Mouse (Mus musculus) lung, embryonic 14.5 days (tissue): ENCODE results near the gene BC029722. TPM values are rescaled to one million over a fixed set of nuclear protein-coding genes. Genes with fewer than 3 reads are reported as not detected.

Experiments
- ATAC-seq: fragments of 200-750 bp; cut with Nextera tagmentation; 2 replicates; pipeline ENCODE4 v1.8.0; 2017; ENCODE audit warnings: mild to moderate bottlenecking, moderate TSS enrichment, moderate library complexity; ENCODE audit not compliant: insufficient read depth
- DNase-seq: peaks from one replicate; pipeline ENCODE4 v3.0.0-alpha.2; 2015
- H3K27ac ChIP-seq: fragments of 300-500 bp; sonication (generic); 2 replicates; pipeline ENCODE4 v1.5.1; 2014; ENCODE audit warnings: low read depth, mild to moderate bottlenecking, moderate library complexity
- H3K27me3 ChIP-seq: fragments of 300-500 bp; sonication (generic); 2 replicates; pipeline ENCODE4 v1.6.1; 2014; ENCODE audit warnings: low read length, control low read depth; ENCODE audit not compliant: insufficient read depth
- H3K36me3 ChIP-seq: fragments of 300-500 bp; sonication (generic); 2 replicates; pipeline ENCODE4 v1.6.1; 2014; ENCODE audit warnings: control low read depth; ENCODE audit not compliant: insufficient read depth
- H3K4me1 ChIP-seq: fragments of 300-500 bp; sonication (generic); 2 replicates; pipeline ENCODE4 v1.6.1; 2014; ENCODE audit warnings: antibody characterized with exemption, control low read depth; ENCODE audit not compliant: insufficient read depth
- H3K4me2 ChIP-seq: fragments of 300-500 bp; sonication (generic); 2 replicates; pipeline ENCODE4 v1.6.1; 2014; ENCODE audit warnings: mild to moderate bottlenecking
- H3K4me3 ChIP-seq: fragments of 300-500 bp; sonication (generic); 2 replicates; pipeline ENCODE4 v1.5.1; 2014; ENCODE audit warnings: low read depth, low read length
- H3K9ac ChIP-seq: fragments of 300-500 bp; sonication (generic); 2 replicates; pipeline ENCODE4 v1.6.1; 2014
- H3K9me3 ChIP-seq: fragments of 300-500 bp; sonication (generic); 2 replicates; pipeline ENCODE4 v1.6.1; 2016; ENCODE audit warnings: low read depth, low read length, control low read depth
- CTCF ChIP-seq: IDR thresholded peaks from 2 replicates; pipeline ENCODE4 v1.5.1; 2016; ENCODE audit warnings: antibody characterized with exemption, low read depth
- WGBS: fragments of 180-500 bp; shearing (Covaris S2); extraction: QIAGEN DNeasy Blood & Tissue Kit; methylation state at CpG from one replicate; pipeline ENCODE4 v1.1.7; 2014; 5-methylcytosine and 5-hydroxymethylcytosine counted together
- polyA plus RNA-seq: library from polyadenylated mRNA; unstranded; fragments of >200 nt; fragmentation: Nextera tagmentation; extraction: Ambion mirVana; gene quantifications from 2 replicates; pipeline ENCODE4 v1.2.1, GENCODE M21; 2014

The BC029722 gene
- polyA plus RNA-seq, result 8.9 and 9.2 TPM in 2 replicates

- TF ChIP-seq CTCF, result no peak
- peak within 1 kb of the TSS; percentile 83 for H3K9ac ChIP-seq
- peak within 1 kb of the TSS; percentile 81 for H3K4me2 ChIP-seq
- H3K27me3 ChIP-seq, result no peaks in the 10 kb centered on the region
- peak within 1 kb of the TSS; percentile 80 for H3K4me3 ChIP-seq
- peaks cover 45% of the 10 kb centered on the region for H3K36me3 ChIP-seq
- DNase-seq (no peak), ATAC-seq (no peak)
- no peaks in the 10 kb centered on the region for H3K4me1 ChIP-seq
- H3K9me3 ChIP-seq, result no peaks in the 10 kb centered on the region
- H3K27ac ChIP-seq, result peak within 1 kb of the TSS; percentile 84
Observed at GRCm38 (mm10) chr2:155819392-155819448, at the start of gene BC029722. BC029722 (minus strand) TSS chr2:155819426.

GRCm38 (mm10) chr2:155868320-155868719, 49.1 kb upstream of the BC029722 start:
- WGBS, result 94% methylated on average over 8 of the region's 8 CpGs
- peaks cover 10% of the 10 kb centered on the region for H3K4me1 ChIP-seq
- TF ChIP-seq CTCF, result no peak

GRCm38 (mm10) chr2:155863301-155863867, 44.2 kb upstream of the BC029722 start:
- no peaks in the 10 kb centered on the region for H3K9me3 ChIP-seq
- no peak for TF ChIP-seq CTCF
- no peak overlapping the region for H3K9ac ChIP-seq

More at GRCm38 (mm10) chr2:155868320-155868719, 49.1 kb upstream of the BC029722 start:
- Histone ChIP-seq H3K27ac (no peak overlapping the region), H3K4me2 (no peak overlapping the region), H3K9ac (no peak overlapping the region), H3K27me3 (no peaks in the 10 kb centered on the region), H3K4me3 (no peak overlapping the region), H3K36me3 (peaks cover 17% of the 10 kb centered on the region; the same call in 1 of the 2 replicates), H3K9me3 (no peaks in the 10 kb centered on the region)
- DNase-seq (no peak), ATAC-seq (no peak)

GRCm38 (mm10) chr2:155862573-155863300, 43.5 kb upstream of the BC029722 start:
- Histone ChIP-seq H3K27ac (no peak overlapping the region), H3K36me3 (0 out of 2 replicates have a peak, but pooled peaks cover under 1% of the 10 kb centered on the region), H3K27me3 (no peaks in the 10 kb centered on the region), H3K4me1 (no peaks in the 10 kb centered on the region), H3K9me3 (no peaks in the 10 kb centered on the region), H3K9ac (no peak overlapping the region), H3K4me3 (no peak overlapping the region), H3K4me2 (no peak overlapping the region)
- 56% methylated on average over 13 of the region's 13 CpGs for WGBS
- DNase-seq (peak; percentile 61), ATAC-seq (peak; percentile 81)
- TF ChIP-seq CTCF, result no peak

More at GRCm38 (mm10) chr2:155863301-155863867, 44.2 kb upstream of the BC029722 start:
- no peak overlapping the region for H3K4me2 ChIP-seq
- no peaks in the 10 kb centered on the region for H3K27me3 ChIP-seq
- H3K4me3 ChIP-seq, result no peak overlapping the region
- 0 out of 2 replicates have a peak, but pooled peaks cover 7% of the 10 kb centered on the region for H3K36me3 ChIP-seq
- H3K27ac ChIP-seq, result 0 out of 2 replicates have a peak overlapping the region, but pooled peaks have one; percentile 33
- H3K4me1 ChIP-seq, result no peaks in the 10 kb centered on the region
- whole genome bisulfite sequencing, result 53% methylated on average over 11 of the region's 11 CpGs
- DNase-seq (no peak), ATAC-seq (peak; percentile 42)

GRCm38 (mm10) chr2:155861581-155861980, 42.4 kb upstream of the BC029722 start:
- Histone ChIP-seq H3K9ac (no peak overlapping the region), H3K4me2 (no peak overlapping the region)

GRCm38 (mm10) chr2:155860102-155860501, 40.9 kb upstream of the BC029722 start:
- no peak overlapping the region for H3K9ac ChIP-seq
- DNase-seq, result no peak
- no peak for TF ChIP-seq CTCF
- no peaks in the 10 kb centered on the region for H3K27me3 ChIP-seq
- H3K4me1 ChIP-seq, result no peaks in the 10 kb centered on the region
- no peak overlapping the region for H3K4me3 ChIP-seq
- WGBS, result 79% methylated on average over 7 of the region's 7 CpGs
- H3K9me3 ChIP-seq, result no peaks in the 10 kb centered on the region
- H3K4me2 ChIP-seq, result no peak overlapping the region
- ATAC-seq, result no peak
- H3K36me3 ChIP-seq, result no peaks in the 10 kb centered on the region
- no peak overlapping the region for H3K27ac ChIP-seq

More at GRCm38 (mm10) chr2:155861581-155861980, 42.4 kb upstream of the BC029722 start:
- no peaks in the 10 kb centered on the region for H3K36me3 ChIP-seq
- 86% methylated on average over 6 of the region's 6 CpGs for WGBS
- no peaks in the 10 kb centered on the region for H3K4me1 ChIP-seq
- no peak for TF ChIP-seq CTCF
- H3K27me3 ChIP-seq, result no peaks in the 10 kb centered on the region
- no peaks in the 10 kb centered on the region for H3K9me3 ChIP-seq
- H3K4me3 ChIP-seq, result no peak overlapping the region
- DNase-seq (no peak), ATAC-seq (no peak)
- no peak overlapping the region for H3K27ac ChIP-seq

- Histone ChIP-seq H3K27ac (no peak overlapping the region), H3K4me2 (no peak overlapping the region), H3K36me3 (peaks cover 39% of the 10 kb centered on the region), H3K27me3 (no peaks in the 10 kb centered on the region), H3K9me3 (no peaks in the 10 kb centered on the region), H3K9ac (no peak overlapping the region), H3K4me1 (no peaks in the 10 kb centered on the region), H3K4me3 (no peak overlapping the region)
- no peak for DNase-seq
- TF ChIP-seq CTCF, result no peak
- WGBS, result 70% methylated on average over 5 of the region's 5 CpGs
- ATAC-seq, result no peak
Observed at GRCm38 (mm10) chr2:155852536-155852935, 33.3 kb upstream of the BC029722 start.
